Mouse (Mus musculus): ENCODE data around the gene Irak2. TPM values are rescaled to one million over a fixed set of nuclear protein-coding genes. Genes with fewer than 3 reads are reported as not detected.
"Not testable (repeated sequence)": the region's sequence is repeated elsewhere in the genome, so short reads cannot be mapped to it uniquely, and the experiment has no call there.

Gene Irak2
- polyA plus RNA-seq, 1 experiment: 45.9 TPM

- TF ChIP-seq CTCF (IDR thresholded peaks at IDR 0.05; ENCODE audit: control insufficient read depth, insufficient read depth, insufficient read length): no peak
- TF ChIP-seq CEBPB (IDR thresholded peaks at IDR 0.05; ENCODE audit: low read depth): no peak
- TF ChIP-seq MAX (IDR thresholded peaks at IDR 0.05): no peak
- peak; percentile 45 for TF ChIP-seq MYOD1 (IDR thresholded peaks at IDR 0.05; ENCODE audit: control insufficient read depth, insufficient read length, low read depth)
- no peaks in the 10 kb centered on the region for H3K79me2 ChIP-seq (ENCODE audit: control insufficient read depth, insufficient read depth)
- no peaks in the 10 kb centered on the region for H3K27me3 ChIP-seq (ENCODE audit: control insufficient read depth, insufficient read depth, insufficient read length)
- H3K4me3 ChIP-seq (ENCODE audit: insufficient read depth, poor library complexity, severe bottlenecking): no peak overlapping the region
- no peaks in the 10 kb centered on the region for H3K79me3 ChIP-seq (ENCODE audit: low read depth)
- no peaks in the 10 kb centered on the region for H3K36me3 ChIP-seq (ENCODE audit: control insufficient read depth, insufficient read depth)
- H3ac ChIP-seq (ENCODE audit: control insufficient read depth, insufficient read length, low read depth): no peak overlapping the region
Measured at GRCm38 (mm10) chr6:113669821-113670220, 31.6 kb downstream of the Irak2 start.

- not testable (repeated sequence) for H3K79me3 ChIP-seq (ENCODE audit: low read depth); H3K36me3 ChIP-seq (ENCODE audit: control insufficient read depth, insufficient read depth); H3K79me2 ChIP-seq (ENCODE audit: control insufficient read depth, insufficient read depth); H3K27me3 ChIP-seq (ENCODE audit: control insufficient read depth, insufficient read depth, insufficient read length); H3ac ChIP-seq (ENCODE audit: control insufficient read depth, insufficient read length, low read depth); H3K4me3 ChIP-seq (ENCODE audit: insufficient read depth, poor library complexity, severe bottlenecking)
Measured at GRCm38 (mm10) chr6:113672029-113672428, 33.8 kb downstream of the Irak2 start.

- Histone ChIP-seq H3K36me3 (ENCODE audit: control insufficient read depth, insufficient read depth) (no peaks in the 10 kb centered on the region), H3K79me2 (ENCODE audit: control insufficient read depth, insufficient read depth) (no peaks in the 10 kb centered on the region), H3K79me3 (ENCODE audit: low read depth) (no peaks in the 10 kb centered on the region), H3ac (ENCODE audit: control insufficient read depth, insufficient read length, low read depth) (no peak overlapping the region), H3K27me3 (ENCODE audit: control insufficient read depth, insufficient read depth, insufficient read length) (no peaks in the 10 kb centered on the region), H3K4me3 (ENCODE audit: insufficient read depth, poor library complexity, severe bottlenecking) (no peak overlapping the region)
- TF ChIP-seq MAX (IDR thresholded peaks at IDR 0.05) (no peak), CEBPB (IDR thresholded peaks at IDR 0.05; ENCODE audit: low read depth) (no peak), FOSL1 (IDR thresholded peaks at IDR 0.05; ENCODE audit: insufficient read depth, low read length, poor library complexity, severe bottlenecking) (no peak), MYOG (IDR thresholded peaks at IDR 0.05; ENCODE audit: control insufficient read depth, extremely low read depth, insufficient read length) (no peak), USF1 (IDR thresholded peaks at IDR 0.05; ENCODE audit: low read depth) (no peak), CTCF (IDR thresholded peaks at IDR 0.05; ENCODE audit: control insufficient read depth, insufficient read depth, insufficient read length) (no peak), MYOD1 (IDR thresholded peaks at IDR 0.05; ENCODE audit: control insufficient read depth, insufficient read length, low read depth) (no peak)
Measured at GRCm38 (mm10) chr6:113672989-113673388, 34.7 kb downstream of the Irak2 start.

- Histone ChIP-seq H3K27me3 (ENCODE audit: control insufficient read depth, insufficient read depth, insufficient read length) (no peaks in the 10 kb centered on the region), H3K79me2 (ENCODE audit: control insufficient read depth, insufficient read depth) (no peaks in the 10 kb centered on the region), H3K36me3 (ENCODE audit: control insufficient read depth, insufficient read depth) (no peaks in the 10 kb centered on the region), H3ac (ENCODE audit: control insufficient read depth, insufficient read length, low read depth) (no peak overlapping the region), H3K79me3 (ENCODE audit: low read depth) (no peaks in the 10 kb centered on the region), H3K4me3 (ENCODE audit: insufficient read depth, poor library complexity, severe bottlenecking) (no peak overlapping the region)
- TF ChIP-seq CTCF (IDR thresholded peaks at IDR 0.05; ENCODE audit: control insufficient read depth, insufficient read depth, insufficient read length) (no peak), CEBPB (IDR thresholded peaks at IDR 0.05; ENCODE audit: low read depth) (no peak), USF1 (IDR thresholded peaks at IDR 0.05; ENCODE audit: low read depth) (no peak), MAX (IDR thresholded peaks at IDR 0.05) (peak; percentile 53)
Measured at GRCm38 (mm10) chr6:113675234-113675633, 37.0 kb downstream of the Irak2 start.

- H3ac ChIP-seq (ENCODE audit: control insufficient read depth, insufficient read length, low read depth): no peak overlapping the region
- no peaks in the 10 kb centered on the region for H3K27me3 ChIP-seq (ENCODE audit: control insufficient read depth, insufficient read depth, insufficient read length)
- no peak for TF ChIP-seq FOSL1 (IDR thresholded peaks at IDR 0.05; ENCODE audit: insufficient read depth, low read length, poor library complexity, severe bottlenecking)
- TF ChIP-seq USF1 (IDR thresholded peaks at IDR 0.05; ENCODE audit: low read depth): no peak
- no peak for TF ChIP-seq MYOG (IDR thresholded peaks at IDR 0.05; ENCODE audit: control insufficient read depth, extremely low read depth, insufficient read length)
- TF ChIP-seq MYOD1 (IDR thresholded peaks at IDR 0.05; ENCODE audit: control insufficient read depth, insufficient read length, low read depth): no peak
- no peak for TF ChIP-seq CEBPB (IDR thresholded peaks at IDR 0.05; ENCODE audit: low read depth)
- TF ChIP-seq MAX (IDR thresholded peaks at IDR 0.05): no peak
- TF ChIP-seq CTCF (IDR thresholded peaks at IDR 0.05; ENCODE audit: control insufficient read depth, insufficient read depth, insufficient read length): no peak
- H3K79me3 ChIP-seq (ENCODE audit: low read depth): no peaks in the 10 kb centered on the region
- H3K36me3 ChIP-seq (ENCODE audit: control insufficient read depth, insufficient read depth): no peaks in the 10 kb centered on the region
- H3K79me2 ChIP-seq (ENCODE audit: control insufficient read depth, insufficient read depth): no peaks in the 10 kb centered on the region
- H3K4me3 ChIP-seq (ENCODE audit: insufficient read depth, poor library complexity, severe bottlenecking): no peak overlapping the region
Measured at GRCm38 (mm10) chr6:113675991-113676390, 37.7 kb downstream of the Irak2 start.

GRCm38 (mm10) chr6:113677070-113677734 is 38.9 kb downstream of the Irak2 start:
- H3ac ChIP-seq (ENCODE audit: control insufficient read depth, insufficient read length, low read depth): no peak overlapping the region
- H3K79me3 ChIP-seq (ENCODE audit: low read depth): no peaks in the 10 kb centered on the region
- no peak overlapping the region for H3K4me3 ChIP-seq (ENCODE audit: insufficient read depth, poor library complexity, severe bottlenecking)
- no peak for TF ChIP-seq CEBPB (IDR thresholded peaks at IDR 0.05; ENCODE audit: low read depth)
- no peaks in the 10 kb centered on the region for H3K27me3 ChIP-seq (ENCODE audit: control insufficient read depth, insufficient read depth, insufficient read length)
- H3K79me2 ChIP-seq (ENCODE audit: control insufficient read depth, insufficient read depth): no peaks in the 10 kb centered on the region
- no peaks in the 10 kb centered on the region for H3K36me3 ChIP-seq (ENCODE audit: control insufficient read depth, insufficient read depth)

Data from C2C12 (cell line).